Mouse (Mus musculus): ENCODE results near the gene Ctnnbip1. TPM values are rescaled to one million over a fixed set of nuclear protein-coding genes. Genes with fewer than 3 reads are reported as not detected.

Ctnnbip1 gene
- total RNA-seq, 2 experiments from 2014 or later, result 94.7 to 99.4 TPM

DNA sequence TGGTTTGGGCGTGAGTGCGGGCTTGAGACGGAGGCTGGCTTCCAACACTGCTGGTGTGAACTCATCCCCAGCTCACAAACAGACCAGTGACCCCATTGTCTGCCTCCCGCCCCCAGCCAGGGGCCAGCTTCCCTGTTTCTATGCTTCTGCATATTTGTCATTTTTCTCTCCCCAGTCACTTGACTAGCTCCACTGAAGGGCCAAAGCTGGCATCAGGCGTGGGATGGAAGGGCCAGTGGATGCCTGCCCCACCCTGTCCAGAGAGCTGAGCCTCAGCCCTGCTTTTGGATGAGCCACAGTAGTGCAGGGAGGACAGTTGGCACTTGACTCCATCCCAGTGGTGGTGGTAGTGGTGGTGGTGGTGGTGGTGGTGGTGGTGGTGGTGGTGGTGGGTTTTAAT lies 39.9 kb downstream of the Ctnnbip1 start:
- intact Hi-C loops (cut with DNase I), result no loop called here
- DNase-seq, result no peak

DNA sequence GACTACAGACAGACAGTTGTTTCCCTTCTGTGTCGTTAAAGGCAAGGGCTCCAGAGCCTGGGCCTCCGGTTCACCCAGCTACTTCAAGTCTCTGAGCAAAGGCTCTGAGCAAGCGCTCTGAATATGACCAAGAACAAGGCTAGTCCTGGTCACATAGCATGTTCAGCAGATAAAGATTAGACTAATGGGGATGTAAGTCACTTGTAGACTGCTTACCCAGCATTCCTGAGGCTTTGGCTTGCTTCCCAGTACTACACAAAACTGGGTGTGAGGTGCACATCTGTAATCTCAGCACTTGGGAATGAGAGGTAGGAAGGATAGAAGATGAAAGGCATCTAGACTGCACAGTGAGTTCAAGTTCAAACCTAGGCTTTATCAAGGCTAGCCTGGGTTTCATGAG lies 40.4 kb downstream of the Ctnnbip1 start:
- intact Hi-C loops (cut with DNase I), result no loop called here
- DNase-seq, result no peak

DNA sequence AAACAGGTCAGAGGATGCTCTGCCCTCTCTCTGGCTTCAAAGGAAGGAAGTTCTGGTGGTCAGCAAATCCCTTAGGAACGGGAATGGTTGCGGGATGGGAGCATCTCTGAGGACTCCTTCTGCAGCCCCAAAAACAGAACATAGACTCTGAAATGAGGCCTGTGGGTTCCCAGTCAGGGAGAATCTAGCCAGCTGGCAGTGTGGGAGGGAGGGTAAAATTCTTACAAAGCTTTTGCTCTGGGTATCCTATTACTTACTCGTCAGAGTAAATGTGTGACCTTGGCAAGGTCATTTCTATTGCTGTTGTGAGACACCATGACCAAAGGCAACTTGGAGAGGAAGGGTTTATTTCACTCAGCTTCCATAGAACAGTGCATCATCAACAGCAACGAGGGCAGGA lies 43.4 kb downstream of the Ctnnbip1 start:
- intact Hi-C loops (cut with DNase I), result no loop called here

DNA sequence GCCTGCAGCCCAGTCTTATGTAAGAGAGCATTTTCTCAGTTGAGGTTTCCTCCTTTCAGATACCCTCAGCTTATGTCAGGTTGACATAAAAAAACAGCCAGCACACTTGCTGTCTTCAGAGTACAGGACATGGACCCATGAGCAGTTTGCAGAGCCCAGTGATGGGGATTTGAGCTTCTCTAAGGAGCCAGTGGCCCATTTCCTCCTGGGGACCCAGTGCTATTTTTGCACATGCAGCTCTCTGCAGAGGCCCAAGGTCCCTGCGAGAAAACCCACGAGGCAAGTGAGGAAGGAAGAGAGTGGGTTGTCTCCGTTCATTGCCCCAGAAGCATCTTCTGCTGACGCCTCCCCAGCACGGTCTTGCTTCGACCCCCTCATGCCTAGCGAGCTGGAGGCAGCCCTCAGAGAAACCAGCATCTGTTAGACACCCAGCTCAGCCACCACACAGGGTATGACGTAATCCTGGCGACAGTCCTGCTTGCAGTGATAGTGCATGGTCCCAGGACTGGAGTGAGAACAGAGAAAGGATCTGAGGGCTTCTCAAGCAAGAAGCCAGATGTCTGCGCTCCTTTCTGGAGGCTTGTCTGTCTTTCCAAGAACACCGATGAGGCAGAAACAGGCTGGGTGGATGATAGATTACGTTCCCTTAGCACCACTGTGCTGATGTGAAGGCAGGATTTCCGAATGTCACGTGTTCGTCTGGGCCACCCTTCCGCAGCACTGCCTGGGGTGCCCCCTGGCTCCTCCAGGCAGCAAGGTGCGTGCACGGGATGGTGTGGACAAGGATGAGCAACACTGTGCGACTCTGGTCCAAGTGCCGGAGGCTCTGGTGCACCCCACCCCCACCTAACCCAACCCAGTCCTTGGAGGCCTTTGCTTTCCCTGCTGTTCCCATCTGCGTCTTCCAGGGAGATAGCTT lies 44.2 kb downstream of the Ctnnbip1 start:
- DNase-seq, result peak; percentile 75
- intact Hi-C loops (cut with DNase I), result no loop called here

More for the DNA sequence above, 43.4 kb downstream of the Ctnnbip1 start:
- DNase-seq, result no peak

DNA sequence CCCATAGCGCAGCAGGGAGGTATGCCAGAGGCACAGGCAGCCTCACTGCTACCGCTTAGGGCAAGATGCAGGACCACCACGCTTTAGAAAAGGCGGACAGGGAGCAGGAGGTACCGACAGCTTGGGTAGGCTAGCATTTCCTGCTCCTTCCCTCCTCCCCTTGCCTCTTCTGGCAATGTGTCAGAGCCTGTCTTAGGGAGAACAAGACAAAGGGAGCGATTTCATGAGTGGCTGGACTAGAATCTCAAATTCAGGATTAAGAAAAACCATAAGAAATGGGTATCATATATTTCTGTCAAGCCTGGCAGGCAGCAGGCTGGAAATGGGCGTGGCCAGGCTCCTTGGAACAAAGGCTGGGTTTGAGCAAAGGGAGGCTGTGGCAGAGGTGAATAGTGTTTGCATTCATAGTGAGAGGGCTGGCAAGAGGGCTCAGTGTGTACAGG lies 44.9 kb downstream of the Ctnnbip1 start:
- peak; percentile 71 for DNase-seq
- intact Hi-C loops (cut with DNase I), result no loop called here

DNA sequence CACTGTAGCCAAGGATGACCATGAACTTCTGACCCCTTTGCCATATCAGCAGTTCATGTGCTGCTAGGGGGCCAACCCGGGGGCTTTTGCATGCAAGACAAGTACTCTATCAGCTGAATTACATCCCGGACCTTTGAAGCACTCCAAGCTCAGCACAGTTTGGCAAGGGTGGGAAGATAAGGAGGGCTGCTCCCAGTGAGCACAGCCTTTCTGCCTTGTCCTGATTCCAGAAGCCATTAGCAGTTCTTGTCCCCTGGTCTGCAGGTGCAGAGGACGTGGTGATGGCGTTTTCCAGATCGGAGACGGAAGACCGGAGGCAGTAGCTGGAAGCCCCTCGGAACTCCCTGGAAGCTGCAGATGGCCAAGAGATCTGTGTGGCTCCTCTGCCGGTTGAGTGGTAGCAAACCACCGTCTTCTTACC lies 45.9 kb downstream of the Ctnnbip1 start:
- no peak for DNase-seq

DNA sequence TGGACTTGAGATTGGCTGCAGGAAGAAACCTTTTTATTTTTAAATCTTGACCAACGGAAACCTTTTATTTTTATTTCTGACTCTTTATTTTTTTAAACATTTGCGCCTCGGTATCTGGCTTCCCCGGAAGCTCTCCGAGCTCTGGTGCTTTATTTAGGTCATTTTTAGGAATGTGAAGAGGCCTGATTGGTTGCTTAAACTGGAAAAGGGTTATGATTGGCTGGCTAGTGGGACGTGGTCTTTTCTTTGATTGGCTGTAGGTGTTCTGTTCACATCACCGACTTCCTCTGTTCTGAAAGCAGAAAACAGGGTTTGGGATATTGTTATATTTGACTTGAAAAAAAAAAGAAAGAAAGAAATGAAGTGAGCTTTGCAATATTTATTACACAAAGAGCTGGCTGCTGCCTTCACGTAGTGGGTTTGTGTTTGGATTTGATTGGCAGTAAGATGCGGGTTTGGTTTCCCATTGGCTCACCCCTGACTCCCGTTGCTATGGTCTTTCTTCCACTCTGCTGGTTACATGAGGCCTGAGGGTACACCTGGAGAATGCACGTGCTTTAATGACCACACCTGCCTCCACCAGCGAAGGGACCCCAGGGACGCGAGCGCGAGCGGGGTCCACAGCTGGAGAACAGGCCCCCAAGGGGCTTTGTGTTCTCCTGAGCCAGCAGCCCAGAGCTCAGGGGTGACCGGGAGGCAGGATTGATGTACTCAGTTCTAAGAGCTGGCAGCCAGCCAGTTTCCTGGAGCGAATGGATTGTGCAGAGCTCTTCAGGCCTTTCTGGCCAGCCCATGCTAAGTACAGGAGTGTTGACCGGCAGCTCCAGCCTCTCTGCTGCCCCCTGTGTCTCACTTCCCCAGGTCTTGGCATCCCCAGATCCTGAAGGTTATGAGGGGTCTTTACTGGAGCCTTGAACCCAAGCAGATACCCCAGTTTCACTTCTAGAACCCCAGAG lies 46.7 kb downstream of the Ctnnbip1 start:
- intact Hi-C loops (cut with DNase I), result no loop called here
- DNase-seq, result peak; percentile 94

More for the DNA sequence above, 45.9 kb downstream of the Ctnnbip1 start:
- intact Hi-C loops (cut with DNase I), result no loop called here

DNA sequence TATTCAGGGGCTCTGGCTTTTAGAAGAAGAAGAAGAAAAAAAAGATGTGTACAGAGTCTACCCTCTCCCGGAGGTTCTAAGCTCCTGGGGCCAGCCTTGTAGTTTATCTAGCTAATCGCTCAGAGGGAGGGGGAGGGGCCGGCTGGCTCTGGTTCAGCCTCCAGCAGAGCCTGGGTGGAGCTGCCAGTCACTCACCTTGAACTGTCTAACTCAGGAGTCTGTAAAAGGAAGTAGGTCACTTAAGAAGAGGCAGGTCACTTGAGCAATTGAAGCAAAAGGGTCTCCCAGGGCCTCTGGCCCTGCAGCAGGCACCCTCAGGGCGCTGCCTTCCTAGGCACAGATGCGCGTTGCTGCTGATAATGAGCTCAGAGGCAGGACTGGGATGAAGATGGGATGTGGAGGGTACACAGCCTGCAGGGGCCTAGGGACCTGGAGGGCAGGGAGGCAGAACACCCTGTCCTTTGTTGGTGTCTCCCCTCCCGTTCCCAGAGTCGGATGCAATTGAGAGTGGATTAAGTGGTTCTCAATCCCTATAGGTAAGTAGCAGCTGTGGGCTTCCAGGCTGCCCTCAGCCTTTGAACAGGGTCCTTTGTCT lies 49.5 kb downstream of the Ctnnbip1 start:
- no peak for DNase-seq
- intact Hi-C loops (cut with DNase I), result no loop called here

DNA sequence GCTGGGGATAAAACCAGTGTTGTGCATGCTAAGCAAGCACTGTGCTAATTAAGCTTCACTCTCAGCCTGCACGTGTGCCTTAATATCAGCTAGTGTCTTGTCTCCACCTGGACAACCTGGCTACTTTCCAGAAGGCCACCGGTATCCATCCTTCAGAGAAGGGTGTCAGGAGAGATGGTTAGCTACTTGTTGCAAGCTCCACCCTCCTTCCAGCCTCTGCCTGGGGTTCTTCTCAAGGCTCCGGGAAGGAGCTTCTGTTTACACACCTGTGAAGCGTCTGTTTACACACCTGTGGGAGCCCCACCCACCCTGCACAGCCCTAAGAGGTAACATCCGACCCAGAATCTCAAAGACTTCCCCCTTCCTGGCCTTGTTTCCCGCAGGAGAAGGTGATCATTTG lies 50.6 kb downstream of the Ctnnbip1 start:
- DNase-seq, result no peak
- intact Hi-C loops (cut with DNase I), result no loop called here

DNA sequence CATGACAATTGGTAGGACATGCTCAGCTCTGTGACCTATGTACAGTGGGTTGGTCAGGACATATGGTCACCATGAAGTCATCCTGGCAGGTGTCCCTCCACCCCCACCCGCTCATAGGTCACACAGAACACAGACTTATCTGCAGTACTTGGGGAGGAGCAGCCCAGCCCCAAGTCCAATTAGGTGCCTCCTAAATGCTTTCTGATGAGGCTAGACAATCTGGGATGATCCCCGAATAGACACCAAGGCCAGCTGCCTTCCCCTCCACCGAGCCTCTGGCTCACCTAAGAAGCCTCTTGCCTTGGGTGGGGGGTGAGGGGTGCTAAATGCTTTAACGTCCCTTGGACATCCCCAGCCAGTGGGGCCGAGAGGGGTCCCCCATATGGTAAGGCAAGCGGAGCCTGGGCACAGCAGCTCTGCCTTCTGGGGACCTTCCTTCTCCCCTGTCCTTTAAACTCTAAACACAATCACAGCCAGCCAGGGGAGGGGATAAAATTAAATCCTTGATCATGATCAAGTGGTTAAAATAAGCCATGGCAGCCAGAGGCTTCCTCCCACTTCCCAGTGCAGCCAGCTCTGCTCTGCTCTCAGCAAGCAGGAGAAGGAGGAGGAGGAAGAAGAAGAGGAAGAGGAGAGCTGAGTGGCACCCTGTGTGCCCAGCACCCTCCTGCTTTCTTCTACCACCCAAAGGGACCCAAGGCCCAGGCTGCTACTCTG lies 51.9 kb downstream of the Ctnnbip1 start:
- no peak for DNase-seq
- intact Hi-C loops (cut with DNase I), result no loop called here

DNA sequence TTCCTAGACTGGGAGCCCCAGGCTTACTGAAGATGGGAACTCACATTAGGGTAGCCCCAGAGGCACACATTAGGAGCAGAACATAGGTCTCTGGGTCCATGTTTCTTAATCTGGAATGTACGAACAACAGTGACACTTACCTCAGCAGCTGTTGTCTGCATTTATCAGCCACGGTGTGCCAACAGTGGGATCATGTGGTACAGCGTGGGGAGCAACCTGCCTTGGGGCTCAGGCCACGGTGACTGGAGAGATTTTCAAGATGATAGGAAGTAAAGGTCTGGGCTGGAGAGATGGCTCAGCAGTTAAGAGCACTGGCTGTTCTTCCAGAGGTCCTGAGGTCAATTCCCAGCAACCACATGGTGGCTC lies 52.4 kb downstream of the Ctnnbip1 start:
- intact Hi-C loops (cut with DNase I), result no loop called here

DNA sequence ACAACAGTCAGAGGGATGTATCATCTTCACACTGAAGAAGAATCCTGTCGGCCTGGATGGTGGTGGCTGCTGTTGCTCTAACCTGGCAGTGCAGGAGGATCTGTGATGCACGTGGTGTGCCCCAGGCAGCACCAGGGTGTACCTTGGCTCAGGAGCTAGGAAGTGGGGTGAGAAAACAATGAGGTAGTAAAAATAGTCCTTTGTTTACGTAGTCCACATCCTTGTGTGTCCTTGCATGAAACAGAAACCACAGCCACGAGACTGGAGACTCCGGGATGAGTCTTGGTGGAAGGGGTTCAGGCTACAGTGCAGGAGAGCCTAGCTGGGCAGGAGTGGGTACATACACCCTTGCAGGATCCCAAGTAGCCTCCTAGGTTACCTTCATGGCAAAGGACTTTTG lies 53.2 kb downstream of the Ctnnbip1 start:
- intact Hi-C loops (cut with DNase I), result no loop called here
- DNase-seq, result no peak

More for the DNA sequence above, 52.4 kb downstream of the Ctnnbip1 start:
- no peak for DNase-seq

DNA sequence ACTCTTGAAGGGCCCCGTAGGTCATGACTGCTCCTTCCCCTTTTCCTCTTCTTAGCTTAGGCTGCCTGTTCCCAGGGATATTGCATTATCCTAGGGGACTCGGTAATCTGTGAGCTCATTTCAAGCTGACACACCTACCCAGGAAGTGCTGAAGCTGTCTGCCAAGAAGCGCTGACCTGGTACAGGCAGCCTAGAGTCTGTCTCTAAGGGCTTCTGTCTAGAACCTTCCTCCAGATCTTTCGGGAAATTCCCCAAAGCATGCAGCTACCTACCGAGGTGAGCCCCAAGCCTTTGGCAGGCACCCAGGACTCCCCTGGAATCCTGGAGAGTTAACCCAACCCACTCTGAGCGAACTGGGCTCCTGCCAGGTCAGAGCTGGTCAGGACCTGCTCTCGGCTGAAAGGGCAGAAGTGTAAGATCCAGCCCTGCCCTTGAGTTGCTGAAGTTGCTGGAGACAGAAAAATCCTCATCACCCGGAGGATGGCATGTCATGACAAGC lies 53.7 kb downstream of the Ctnnbip1 start:
- intact Hi-C loops (cut with DNase I), result no loop called here
- DNase-seq, result peak; percentile 35

DNA sequence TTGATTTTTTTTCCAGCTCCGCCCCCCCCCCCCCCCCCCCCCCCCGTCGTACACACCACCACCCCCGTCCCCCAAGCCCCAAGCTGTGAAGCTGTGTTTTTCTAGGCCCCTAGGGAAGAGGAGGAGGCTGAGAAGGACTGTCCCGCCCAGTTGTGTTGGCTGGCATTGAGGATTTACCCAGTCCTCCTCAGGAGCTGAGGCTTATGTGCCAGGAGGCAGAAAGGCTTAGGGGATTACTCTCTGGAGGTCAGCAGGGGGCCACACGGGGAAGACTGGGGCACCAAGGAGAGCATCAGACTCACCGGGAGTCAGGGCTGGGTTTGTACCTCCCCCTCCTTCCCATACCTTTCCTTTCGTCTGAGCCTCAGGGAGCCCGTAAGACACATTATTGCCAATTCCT lies 54.4 kb downstream of the Ctnnbip1 start:
- intact Hi-C loops (cut with DNase I), result no loop called here
- DNase-seq, result no peak

DNA sequence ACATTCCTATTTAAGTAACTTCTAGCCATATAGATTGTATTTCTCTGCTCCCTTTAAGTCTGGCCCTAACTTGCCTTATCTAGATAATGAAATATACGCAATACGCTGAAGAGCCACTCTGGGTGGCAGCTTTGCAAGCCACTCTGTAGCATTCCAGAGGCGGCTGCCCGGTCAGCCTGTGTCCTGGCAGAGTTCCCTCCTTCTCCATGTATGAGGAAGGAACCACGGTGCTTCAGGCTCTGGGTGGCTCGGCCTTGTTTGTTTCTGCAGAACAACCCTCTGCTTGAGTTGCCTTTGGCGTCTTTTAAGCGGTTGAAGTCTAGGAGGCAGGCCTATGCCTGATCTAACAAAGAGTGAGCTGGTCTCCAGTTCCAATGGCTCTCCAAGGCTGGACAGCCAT lies 54.8 kb downstream of the Ctnnbip1 start:
- intact Hi-C loops (cut with DNase I), result no loop called here
- no peak for DNase-seq

DNA sequence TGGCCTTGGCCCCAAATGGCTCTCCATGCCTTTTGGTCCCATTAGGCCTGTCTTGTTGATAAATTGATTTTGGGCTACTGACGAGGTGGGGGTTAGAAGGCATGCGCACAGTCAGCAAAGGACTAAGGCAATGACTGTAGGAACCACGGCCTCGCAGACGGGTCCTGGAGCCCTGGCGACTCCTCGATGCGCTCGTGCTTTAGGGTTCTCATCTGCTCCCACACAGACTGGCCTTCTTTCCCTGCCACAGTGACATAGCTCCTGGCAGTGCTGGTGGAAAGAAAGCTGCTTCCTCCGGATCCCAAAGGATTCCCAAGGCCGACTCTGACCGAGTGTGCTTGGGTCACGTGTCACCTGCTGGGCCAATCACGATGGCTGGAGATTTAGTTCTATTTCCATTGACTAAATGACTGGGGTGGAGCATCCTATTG lies 56.4 kb downstream of the Ctnnbip1 start:
- DNase-seq, result no peak
- intact Hi-C loops (cut with DNase I), result no loop called here

DNA sequence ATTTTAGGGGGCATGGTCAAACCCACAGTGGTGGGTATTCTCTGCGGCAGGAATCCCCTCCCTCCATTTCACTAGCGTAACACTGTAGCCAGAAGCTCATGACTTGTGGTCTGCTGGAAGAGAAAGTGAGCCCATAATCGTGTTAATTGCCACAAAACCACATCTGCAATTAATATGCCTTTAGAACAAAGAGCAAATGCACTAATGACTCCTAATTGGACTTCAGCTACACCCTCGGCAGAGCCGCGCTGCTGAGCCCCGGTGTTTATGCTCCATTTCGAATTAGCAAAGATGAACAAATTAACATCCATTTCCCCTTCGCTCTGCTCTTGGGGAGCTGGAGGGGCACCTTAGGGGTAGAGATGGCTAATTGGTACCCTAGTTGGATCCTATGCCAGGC lies 58.0 kb downstream of the Ctnnbip1 start:
- intact Hi-C loops (cut with DNase I), result no loop called here
- DNase-seq, result no peak

DNA sequence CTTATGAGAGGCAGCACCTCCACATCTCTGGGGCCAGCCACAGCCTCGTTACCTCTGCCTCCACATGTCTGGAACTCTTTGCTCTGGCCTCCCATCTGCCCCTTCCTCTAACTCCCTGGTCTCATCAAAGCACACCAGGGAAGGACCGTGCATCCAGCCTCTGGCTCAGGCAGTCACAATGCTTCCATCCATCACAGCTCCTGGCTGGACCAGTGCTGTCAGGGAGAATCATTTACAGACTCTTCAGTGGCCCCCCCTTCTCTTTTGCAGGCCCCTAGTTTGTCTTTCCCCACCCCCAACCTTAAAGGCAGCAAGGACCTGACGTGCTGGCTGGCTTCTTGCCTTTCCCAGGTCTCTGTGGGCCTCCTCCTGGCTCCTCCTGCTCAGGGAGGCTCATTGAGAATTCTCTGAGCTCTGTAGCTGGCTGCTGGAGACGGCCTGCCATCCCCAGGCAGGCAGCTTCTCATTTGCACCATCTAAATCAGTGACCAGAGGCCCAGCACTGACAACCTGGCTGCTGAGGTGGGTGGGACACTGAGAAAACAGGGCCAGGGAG lies 59.0 kb downstream of the Ctnnbip1 start:
- DNase-seq, result no peak
- intact Hi-C loops (cut with DNase I), result no loop called here

DNA sequence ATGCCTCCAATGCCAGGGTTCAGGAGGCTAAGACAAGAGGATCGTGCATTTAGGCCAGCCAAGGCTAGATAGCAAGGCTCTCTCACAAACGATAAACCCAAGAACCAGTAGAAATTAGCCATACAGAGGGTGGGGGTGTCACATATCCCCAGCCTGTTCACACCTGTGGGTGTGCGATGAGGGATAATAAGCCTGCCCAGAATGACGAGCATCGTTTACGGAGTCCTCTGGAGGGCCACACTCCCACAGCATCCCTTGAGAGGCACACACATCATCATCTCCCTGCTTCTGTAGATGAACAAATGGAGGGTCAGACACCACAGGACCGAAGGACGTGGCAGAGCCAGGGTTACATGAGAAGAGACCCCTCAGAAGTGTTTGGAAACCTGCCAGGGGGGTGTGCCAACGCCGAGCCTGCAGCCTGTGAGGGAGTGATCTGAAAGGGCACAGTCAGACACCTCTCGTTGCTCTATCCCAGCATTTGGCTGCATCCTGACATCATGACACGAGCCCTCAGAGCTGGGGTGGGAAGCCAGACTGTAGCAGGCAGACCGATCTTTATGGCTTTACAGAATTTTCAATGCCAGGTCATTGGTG lies 60.1 kb downstream of the Ctnnbip1 start:
- intact Hi-C loops (cut with DNase I), result no loop called here
- peak; percentile 63 for DNase-seq

Data from left cerebral cortex, postnatal 4 days (tissue).